Mouse (Mus musculus) embryonic fibroblast, embryonic 13.5 days (primary cell): ENCODE results near the gene Gm7075. TPM values are rescaled to one million over a fixed set of nuclear protein-coding genes. Genes with fewer than 3 reads are reported as not detected.
"Not testable (repeated sequence)": the region's sequence is repeated elsewhere in the genome, so short reads cannot be mapped to it uniquely, and the experiment has no call there.

Experiments used
- H3K27ac ChIP-seq: 2 replicates; pipeline ENCODE4 v1.5.1; 2012; ENCODE audit warnings: low read length, control low read depth, inconsistent platforms; ENCODE audit not compliant: insufficient read depth
- H3K4me1 ChIP-seq: 2 replicates; pipeline ENCODE4 v1.6.1; 2011; ENCODE audit warnings: low read length; ENCODE audit not compliant: control insufficient read depth, insufficient read depth
- H3K4me3 ChIP-seq: 2 replicates; pipeline ENCODE4 v1.5.1; 2011; ENCODE audit warnings: mild to moderate bottlenecking, control low read depth, low read length; ENCODE audit not compliant: insufficient read depth
- CTCF ChIP-seq: IDR thresholded peaks from 2 replicates; pipeline ENCODE4 v1.5.1; 2011; ENCODE audit warnings: mild to moderate bottlenecking, control low read depth, low read length, moderate library complexity, borderline replicate concordance; ENCODE audit not compliant: insufficient read depth
- POLR2A ChIP-seq: IDR thresholded peaks from 2 replicates; pipeline ENCODE4 v1.6.1; 2011; ENCODE audit warnings: low read depth, mild to moderate bottlenecking, control low read depth, low read length, moderate library complexity
- polyA plus RNA-seq: library from polyadenylated mRNA; stranded (reverse); fragments of >200 nt; gene quantifications from 2 replicates; pipeline ENCODE4 v1.2.4, GENCODE M21; 2011; ENCODE audit warnings: low read depth; ENCODE audit not compliant: missing spikeins, insufficient read length

Gm7075 gene
- polyA plus RNA-seq, 1 experiment, result not detected

- no peak overlapping the region for H3K4me3 ChIP-seq
- TF ChIP-seq POLR2A (no peak), CTCF (no peak)
- no peak overlapping the region for H3K27ac ChIP-seq
- H3K4me1 ChIP-seq, result no peaks in the 10 kb centered on the region
Observed at GRCm38 (mm10) chr10:63423591-63424474, 2.2 kb upstream of the Gm7075 start.

- TF ChIP-seq POLR2A (no peak), CTCF (no peak)
- no peaks in the 10 kb centered on the region for H3K4me1 ChIP-seq
- no peak overlapping the region for H3K4me3 ChIP-seq
- H3K27ac ChIP-seq, result no peak overlapping the region
Observed at GRCm38 (mm10) chr10:63422736-63422992, 1.1 kb upstream of the Gm7075 start.

DNA sequence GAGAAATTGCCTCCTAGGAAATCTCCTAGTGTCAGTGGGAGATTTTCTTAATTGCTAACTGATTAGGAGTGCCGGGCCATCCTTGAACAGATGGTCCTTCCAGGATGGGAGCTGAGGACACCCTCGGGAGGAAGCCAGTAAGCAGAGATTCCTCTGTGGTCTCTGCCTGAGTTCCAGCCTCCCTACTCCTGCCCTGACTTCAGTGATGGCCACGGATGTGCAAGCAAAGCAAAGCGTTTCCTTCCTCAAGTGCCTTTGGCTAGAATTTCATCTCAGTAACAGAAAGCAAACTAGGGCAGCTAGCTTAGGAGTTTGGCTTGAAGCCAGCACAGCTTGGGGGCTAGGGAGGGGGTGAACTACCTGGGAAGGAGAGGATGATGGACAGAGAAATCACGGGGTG lies 4.5 kb downstream of the Gm7075 start:
- no peak for TF ChIP-seq CTCF
- no peak for TF ChIP-seq POLR2A
- Histone ChIP-seq H3K4me1 (no peaks in the 10 kb centered on the region), H3K4me3 (no peak overlapping the region), H3K27ac (no peak overlapping the region)

DNA sequence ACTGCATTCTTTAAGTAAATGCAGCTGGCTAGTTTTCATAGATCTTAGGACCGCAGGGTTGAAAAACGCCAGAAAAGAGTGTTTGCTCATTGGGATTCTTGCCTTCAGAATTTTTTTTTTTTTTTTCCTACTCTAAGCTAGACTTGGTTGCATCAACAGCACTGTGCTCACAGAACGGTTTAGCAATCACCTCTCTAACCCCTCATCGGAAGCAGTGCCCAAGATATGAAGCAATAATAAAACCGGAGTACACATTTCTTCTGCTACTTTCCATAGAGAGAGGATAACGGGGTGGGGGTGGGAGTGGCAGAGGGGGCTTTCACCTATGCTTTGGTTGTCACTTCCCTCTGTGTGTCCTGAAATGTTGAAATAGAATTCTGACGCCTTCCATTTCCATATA lies 5.7 kb downstream of the Gm7075 start:
- TF ChIP-seq POLR2A, result no peak
- no peak for TF ChIP-seq CTCF
- Histone ChIP-seq H3K4me3 (no peak overlapping the region), H3K27ac (no peak overlapping the region), H3K4me1 (no peaks in the 10 kb centered on the region)

- TF ChIP-seq CTCF (no peak), POLR2A (no peak)
- H3K27ac ChIP-seq, result no peak overlapping the region
- no peak overlapping the region for H3K4me3 ChIP-seq
- H3K4me1 ChIP-seq, result no peaks in the 10 kb centered on the region
Observed at GRCm38 (mm10) chr10:63415287-63415686, 6.3 kb downstream of the Gm7075 start.

DNA sequence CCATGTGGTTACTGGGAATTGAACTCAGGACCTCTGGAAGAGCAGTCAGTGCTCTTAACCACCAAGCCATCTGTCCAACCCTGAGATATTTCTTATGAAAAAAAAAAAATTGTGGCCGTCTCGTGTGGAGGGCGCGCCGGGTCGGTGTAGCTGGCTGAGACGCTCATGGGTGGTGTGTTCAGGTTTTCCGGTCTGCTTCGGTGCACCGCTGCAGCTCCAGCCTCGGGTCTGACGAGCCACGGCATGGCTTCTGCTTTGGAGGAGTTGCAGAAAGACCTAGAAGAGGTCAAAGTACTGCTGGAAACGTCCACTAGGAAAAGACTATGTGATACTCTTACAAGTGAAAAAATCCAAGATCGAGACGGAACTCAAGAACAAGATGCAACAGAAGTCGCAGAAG lies 8.8 kb downstream of the Gm7075 start:
- H3K4me3 ChIP-seq, result no peak overlapping the region
- no peak overlapping the region for H3K27ac ChIP-seq
- H3K4me1 ChIP-seq, result no peaks in the 10 kb centered on the region
- TF ChIP-seq CTCF, result no peak
- no peak for TF ChIP-seq POLR2A

- not testable (repeated sequence) for H3K27ac ChIP-seq, H3K4me1 ChIP-seq, H3K4me3 ChIP-seq
Observed at GRCm38 (mm10) chr10:63411674-63412073, 9.9 kb downstream of the Gm7075 start.

- TF ChIP-seq CTCF, result no peak
- TF ChIP-seq POLR2A, result no peak
- Histone ChIP-seq H3K4me3 (no peak overlapping the region), H3K27ac (no peak overlapping the region), H3K4me1 (no peaks in the 10 kb centered on the region)
Observed at GRCm38 (mm10) chr10:63410162-63410956, 11.2 kb downstream of the Gm7075 start.

GRCm38 (mm10) chr10:63403636-63404035 lies 18.0 kb downstream of the Gm7075 start:
- TF ChIP-seq POLR2A (no peak), CTCF (no peak)
- Histone ChIP-seq H3K4me3 (no peak overlapping the region), H3K27ac (no peak overlapping the region), H3K4me1 (no peaks in the 10 kb centered on the region)

GRCm38 (mm10) chr10:63402731-63403504 lies 18.7 kb downstream of the Gm7075 start:
- no peaks in the 10 kb centered on the region for H3K4me1 ChIP-seq
- no peak for TF ChIP-seq POLR2A
- no peak for TF ChIP-seq CTCF
- H3K4me3 ChIP-seq, result no peak overlapping the region
- no peak overlapping the region for H3K27ac ChIP-seq

DNA sequence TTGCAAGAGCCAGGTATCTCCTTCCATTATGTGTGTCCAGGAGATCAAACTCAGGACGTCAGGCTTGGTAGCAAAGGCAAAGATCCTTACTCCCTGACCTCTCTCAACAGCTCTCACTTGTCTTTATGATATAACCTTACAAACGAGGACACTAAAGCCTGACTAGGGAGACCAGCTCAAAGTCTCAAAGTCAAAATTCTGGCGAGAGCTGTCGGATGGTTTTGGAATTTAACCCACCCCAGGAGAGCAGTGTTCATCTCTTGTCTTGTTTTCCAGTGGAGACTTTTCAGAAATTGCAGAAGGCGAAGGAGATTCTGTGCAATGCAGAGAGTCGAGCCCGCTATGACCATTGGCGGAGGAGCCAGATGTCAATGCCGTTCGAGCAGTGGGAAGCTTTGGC lies 24.6 kb downstream of the Gm7075 start:
- H3K4me3 ChIP-seq, result no peak overlapping the region
- H3K27ac ChIP-seq, result no peak overlapping the region
- TF ChIP-seq POLR2A, result no peak
- no peak for TF ChIP-seq CTCF
- no peaks in the 10 kb centered on the region for H3K4me1 ChIP-seq
